Mouse (Mus musculus) kidney, adult 18-20 months (tissue): ENCODE results near the gene Serf1.
"Not testable (repeated sequence)": the region's sequence is repeated elsewhere in the genome, so short reads cannot be mapped to it uniquely, and the experiment has no call there.

Experiments used
- DNase-seq: peaks from one replicate; pipeline ENCODE4 v3.0.0; 2021

Gene Serf1

DNA sequence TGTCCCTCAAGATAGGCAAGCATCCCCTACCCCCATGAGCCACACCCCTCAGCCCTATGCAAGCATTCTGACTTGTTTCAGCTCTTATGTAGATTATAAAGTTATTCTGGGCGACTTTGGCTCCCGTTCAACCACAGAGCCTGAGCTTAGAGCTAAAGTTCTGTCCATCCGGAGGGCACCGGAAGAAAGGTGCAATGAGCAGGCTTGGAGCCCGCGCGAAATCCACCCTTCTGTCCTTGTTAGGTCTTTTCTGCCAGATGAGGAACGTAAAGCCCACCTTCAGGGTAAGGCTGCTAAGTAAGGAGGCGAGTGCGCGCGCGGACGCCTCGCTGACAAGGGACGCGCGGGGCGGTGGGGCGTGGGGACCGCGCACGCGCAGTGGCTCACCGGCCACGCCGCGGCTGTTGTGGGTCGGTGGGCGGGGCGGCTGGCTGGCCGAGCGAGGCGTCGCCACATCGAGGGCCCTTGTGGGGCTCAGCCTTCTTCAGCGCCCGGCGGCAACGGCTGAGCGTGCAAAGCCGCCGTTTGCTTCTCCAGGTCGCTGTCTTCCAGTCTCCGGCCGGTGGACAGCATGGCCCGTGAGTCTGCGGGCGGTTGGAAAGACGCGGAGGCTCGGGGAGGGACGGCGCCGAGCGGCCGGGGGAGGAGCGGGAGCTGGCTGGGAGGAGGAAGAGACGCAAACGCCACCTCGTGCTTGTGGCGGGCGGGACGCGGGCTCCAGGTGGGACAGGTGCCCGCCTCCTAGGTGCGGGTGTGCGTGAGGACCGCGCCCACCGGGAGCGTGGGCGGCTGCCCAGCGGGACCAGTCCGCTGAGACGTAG lies at the start of gene Serf1:
Serf1 (plus strand) TSS at position 361 of the 821 bp plus-strand sequence.
- DNase-seq: peak; percentile 89

DNA sequence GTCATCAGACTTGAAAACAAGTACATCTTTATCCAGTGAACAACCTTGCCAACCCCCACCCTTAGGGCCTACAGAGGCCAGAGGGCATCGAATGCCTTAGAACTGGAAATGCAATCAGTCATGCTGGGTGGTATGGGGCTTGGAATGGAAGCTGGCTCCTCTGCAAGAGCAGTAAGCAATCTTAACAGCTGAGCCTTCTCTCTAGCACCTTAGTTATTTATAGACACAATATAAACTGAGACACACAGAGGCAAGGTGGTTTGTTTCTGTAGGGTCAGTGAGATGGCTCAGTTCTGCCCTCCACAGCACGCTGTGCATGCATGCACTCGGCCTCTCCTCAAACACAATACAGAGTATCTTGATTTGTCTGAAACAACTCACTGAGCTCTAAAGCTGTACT lies 43.9 kb upstream of the Serf1 start:
- DNase-seq: no peak

DNA sequence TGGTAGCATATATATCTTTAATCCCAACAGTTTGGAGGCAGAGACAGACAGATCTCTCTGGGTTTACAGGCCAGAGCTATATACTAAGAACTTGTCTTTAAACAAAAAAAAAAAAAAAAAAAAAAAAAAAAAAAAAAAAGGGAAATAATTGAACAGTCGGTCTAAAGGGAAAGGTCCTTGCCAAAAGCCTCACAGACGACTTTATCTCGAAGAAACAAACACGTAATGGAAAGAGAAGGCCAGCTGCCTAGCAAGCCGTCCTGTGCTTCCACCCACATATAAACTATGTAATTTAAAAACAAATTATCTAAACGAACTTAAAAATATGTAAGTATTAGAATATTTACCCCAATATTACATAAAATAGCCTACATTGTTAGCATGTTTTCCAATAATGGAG lies 40.0 kb upstream of the Serf1 start:
- no peak for DNase-seq

DNA sequence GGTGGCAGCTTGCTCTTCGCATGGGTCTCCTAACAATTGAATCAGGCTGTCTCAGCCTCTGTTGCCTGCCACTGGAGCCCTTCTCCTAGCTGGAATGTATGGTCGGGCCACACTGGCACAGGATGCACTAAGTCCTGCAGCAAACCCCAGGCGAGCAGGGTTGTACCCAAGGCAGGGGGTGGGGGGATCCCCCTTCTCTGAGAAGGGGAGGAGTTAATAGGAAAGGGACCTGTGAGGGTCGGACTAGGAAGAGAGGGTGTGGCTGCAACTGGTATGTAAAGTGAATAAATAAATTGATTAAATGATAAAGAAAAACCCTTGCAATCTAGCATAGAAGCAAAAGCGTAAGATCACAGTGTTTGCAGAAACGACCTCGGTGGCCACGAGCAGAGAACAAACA lies 36.3 kb upstream of the Serf1 start:
- no peak for DNase-seq

DNA sequence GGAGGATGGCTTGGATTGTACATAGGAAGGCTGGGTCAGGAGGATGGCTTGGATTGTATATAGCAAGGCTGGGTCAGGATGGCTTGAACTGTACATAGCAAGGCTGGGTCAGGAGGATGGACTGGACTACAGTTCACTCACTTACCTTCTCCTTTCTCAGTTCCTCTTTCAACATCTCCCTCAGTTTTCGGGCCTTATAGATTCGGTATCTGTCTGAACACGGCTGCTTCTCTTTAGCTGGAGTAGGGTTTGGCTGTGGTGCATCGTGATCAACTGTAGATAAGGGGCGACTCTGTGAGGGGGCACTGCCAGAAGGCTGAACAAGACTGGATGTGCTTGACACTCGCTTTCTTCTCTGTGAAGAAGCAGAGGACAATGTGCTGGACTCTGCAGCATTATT lies 9.0 kb upstream of the Serf1 start:
- no peak for DNase-seq

DNA sequence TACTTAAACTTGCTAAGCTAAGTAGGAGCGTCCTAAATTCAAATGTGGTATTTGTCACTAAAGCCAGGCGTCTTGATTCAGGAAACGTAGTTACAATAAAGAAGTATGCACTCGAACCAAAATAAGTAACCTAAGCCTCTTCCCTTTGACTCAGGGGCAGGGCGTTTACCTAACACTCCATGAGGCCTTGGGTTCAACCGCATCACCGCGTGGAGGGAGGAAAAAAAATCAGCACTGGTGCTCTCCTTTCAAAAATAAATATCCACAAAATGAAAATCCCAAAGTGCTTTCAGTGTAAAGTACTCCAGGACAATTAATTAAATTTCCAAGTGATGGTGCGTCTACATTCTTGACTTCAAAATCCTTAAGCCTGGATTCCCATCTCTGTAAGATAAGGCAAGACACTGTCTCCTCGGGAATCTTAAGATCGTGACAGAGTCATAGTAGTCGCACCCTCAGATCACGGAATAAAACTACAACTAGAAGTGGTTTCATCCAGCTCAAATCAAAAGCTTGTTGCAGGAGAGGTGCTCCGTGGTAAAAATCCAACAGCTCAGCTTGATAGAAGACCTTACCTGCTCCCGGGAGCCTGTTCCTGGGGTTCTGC lies 4.7 kb upstream of the Serf1 start:
- no peak for DNase-seq

DNA sequence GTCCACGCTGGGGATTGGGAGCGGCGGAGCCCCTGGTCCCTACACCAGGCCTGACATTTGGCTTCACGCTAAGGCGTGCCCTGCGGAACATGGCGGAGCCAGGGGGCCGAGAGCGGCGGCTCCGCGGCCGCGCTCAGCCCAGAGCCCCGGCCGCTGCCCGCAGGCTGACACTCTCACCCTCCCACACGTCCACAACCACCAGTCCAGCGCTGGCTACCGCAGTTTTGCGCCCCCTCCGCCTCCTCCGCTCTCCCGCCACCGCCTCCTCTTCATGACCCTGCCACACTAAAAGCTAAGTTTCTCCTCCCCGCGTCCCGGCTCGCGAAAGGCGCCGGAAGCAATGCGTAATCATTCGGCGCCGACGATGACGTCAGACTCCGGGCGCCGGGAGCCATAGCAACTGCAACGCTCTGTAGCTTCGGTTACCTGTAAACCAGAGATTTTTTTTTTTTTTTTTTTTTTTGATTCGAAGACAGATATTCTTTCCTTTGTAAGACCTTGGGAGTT lies 4.0 kb upstream of the Serf1 start, which contains the start of gene Bdp1:
Bdp1 (minus strand) TSS at position 323 of the 507 bp plus-strand sequence.
- peak; percentile 96 for DNase-seq

DNA sequence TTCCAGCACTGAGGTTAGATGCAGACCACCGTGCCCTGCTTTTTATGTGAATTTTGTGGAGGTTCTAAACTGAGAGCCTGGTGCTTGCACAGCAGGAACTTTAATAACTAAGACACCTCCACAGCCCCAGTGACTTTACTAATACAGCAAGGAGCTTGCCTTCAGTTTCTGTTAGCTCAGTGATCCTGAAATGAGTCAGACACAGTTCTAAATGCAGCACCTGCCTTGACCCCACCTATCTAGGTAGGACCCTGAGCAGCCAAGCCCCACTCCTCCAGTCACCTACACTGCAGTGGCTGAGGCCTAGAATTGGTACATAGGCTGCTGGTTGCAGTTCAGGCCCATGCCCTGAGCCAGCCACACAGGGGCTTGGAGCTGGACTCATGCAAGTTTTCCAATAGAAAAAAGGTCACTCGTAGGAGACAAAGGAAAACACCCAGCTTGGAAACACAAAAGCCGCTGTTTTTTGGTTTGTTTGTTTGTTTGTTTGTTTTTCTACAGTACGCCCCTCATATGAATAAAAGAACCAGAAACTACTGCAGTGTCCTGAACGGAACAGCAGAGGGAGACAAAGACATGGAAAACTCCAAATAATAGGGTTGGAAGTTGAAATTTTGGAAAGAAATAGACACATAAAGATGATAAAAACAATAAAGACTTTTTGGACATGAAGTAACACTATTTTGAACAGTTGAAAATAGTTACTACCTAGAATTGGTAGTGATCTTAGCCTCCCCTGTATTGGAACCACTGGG lies 4.6 kb downstream of the Serf1 start:
- DNase-seq: no peak

DNA sequence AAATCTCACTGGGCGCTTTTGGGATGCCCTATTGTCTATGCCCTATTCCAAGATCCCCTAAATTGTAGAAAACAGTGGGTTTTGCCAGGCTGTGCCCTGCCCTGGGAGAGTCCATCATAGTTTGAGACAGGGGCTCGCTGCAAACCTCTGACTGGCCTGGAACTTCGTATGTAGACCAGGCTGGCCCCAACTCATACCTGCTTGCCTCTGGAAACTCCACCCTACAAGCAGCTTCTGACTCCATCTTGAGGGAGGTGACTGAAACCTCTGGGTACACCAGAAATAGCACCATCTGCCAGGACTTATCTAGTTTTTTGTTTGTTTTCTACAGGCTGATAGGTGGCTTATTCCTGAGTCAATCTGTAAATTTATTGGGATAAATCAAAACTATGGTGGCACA lies 16.2 kb downstream of the Serf1 start:
- DNase-seq: no peak

DNA sequence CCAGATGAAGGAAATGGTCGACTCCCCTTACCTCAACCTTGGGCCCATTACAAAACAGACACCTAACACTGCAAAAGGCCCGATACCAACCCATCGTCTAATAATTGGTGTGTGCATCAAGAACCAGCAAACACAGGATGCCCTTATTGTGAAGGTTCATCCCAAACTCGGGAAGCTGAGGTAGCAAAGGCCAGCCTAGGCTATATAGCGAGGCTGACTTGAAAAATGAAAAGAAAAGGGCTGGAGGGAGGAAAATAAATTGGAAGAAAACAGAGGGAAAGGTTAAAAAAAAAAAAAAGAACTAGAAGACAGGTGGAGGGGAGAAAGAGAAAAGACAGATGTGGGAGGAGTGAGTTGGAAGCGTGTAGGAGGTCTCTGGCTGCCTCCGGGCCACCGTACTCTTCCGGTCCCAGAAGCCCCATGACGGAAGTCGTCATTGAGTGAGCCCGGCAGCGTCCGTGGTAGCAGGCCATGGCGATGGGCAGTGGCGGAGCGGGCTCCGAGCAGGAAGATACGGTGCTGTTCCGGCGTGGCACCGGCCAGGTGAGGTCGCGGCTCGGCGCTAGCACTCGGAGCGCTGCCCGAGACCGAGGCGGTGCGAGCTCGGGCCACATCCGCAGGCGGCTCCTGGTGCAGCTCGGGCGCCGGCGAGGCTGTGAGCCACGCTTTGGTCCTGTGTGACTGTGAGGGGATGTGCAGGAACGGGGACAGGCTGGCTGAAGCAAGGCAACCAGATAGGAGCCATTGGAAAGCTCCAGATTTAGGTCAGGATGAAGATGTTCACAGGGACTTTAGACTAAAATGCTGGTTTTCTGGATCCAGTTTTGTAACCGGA lies 16.8 kb downstream of the Serf1 start, which contains the start of gene Smn1:
Smn1 (plus strand) TSS at position 430 of the 835 bp plus-strand sequence.
- DNase-seq: peak; percentile 97

DNA sequence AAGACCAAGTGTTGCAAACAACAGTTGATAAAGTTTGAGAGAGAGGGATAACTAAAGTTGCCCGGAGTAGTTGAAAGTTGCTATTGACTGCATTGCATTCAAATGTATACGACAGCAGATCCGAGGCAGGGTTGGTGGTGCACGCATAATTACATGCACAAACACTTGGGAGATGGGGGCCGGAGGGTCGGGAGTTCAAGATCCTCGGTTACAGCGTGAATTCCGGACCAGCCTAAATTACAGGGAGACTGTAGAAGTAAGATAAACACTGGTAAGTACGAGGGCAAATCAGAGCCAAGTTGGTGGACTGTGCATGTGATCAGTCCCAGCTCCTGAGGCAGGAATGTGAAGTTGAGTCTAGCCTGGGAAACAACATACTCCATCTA lies 17.4 kb downstream of the Serf1 start:
- no peak for DNase-seq

DNA sequence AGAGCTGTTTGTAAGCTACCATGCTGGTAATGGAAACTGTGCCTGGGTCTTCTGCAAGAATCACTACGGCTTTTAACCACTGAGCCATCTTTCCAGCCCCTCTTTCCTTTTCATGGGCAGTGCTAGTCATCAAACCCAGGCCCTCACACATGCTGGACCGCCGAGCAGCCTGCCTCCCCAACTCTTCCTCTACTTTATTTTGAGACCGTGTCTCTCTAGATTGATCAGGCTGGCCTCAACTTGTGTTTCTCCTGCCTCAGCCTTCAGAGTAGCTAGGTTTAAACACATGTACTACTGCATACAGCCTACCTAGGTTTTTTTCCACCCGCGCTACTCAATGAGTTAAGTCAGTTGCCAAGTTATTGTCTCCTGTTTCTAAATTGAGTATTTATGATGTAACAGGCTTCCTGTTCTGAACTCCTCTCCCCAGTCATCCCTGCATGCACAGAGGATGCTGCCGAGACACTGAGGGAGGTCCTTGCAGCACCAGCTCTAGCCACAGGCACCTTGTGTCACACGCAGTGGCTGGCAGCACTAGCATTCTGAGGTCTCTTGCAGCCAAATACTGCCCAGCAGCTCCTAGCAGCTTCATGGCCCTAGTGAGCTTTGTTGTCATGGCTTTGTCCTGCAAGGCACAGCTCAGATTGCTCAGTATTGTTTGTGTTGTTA lies 34.0 kb downstream of the Serf1 start:
- DNase-seq: no peak

DNA sequence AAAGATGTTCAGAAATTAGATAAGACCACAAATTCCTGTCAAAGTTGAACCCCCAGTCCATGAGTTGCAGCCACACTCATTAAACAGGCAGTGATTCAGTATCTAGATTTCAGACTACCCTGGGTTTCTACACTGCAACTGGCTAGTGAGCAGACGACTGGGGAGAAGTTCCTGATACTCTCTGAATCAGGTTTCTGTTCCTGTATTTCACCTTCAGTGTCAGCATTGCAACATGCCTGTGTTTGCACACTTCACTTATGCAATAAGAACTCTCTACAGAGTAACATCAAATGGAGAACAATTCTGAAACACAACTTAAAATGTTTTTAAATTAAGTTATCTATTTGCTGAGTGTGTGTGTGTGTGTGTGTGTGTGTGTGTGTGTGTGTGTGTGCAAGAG lies 44.8 kb downstream of the Serf1 start:
- no peak for DNase-seq

DNA sequence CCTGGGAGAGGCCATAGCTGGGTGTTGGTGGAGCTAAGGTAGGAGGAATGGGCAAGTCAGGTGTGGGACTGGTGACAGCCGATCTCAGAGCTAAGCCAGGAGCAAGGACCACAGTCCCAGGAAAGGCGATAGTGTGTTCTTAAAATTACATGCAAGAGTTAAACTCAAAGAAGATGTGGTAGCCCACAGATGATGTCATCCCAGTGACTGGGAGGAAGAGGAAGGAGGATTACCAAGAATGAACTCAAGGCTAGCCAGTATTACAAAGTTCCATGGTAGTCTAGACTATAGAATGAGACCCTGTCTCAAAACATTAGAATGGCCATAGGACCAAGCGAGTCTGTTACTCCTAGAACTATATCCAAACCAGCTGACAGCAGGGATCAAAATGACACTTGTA lies 48.8 kb downstream of the Serf1 start:
- DNase-seq: no peak

DNA sequence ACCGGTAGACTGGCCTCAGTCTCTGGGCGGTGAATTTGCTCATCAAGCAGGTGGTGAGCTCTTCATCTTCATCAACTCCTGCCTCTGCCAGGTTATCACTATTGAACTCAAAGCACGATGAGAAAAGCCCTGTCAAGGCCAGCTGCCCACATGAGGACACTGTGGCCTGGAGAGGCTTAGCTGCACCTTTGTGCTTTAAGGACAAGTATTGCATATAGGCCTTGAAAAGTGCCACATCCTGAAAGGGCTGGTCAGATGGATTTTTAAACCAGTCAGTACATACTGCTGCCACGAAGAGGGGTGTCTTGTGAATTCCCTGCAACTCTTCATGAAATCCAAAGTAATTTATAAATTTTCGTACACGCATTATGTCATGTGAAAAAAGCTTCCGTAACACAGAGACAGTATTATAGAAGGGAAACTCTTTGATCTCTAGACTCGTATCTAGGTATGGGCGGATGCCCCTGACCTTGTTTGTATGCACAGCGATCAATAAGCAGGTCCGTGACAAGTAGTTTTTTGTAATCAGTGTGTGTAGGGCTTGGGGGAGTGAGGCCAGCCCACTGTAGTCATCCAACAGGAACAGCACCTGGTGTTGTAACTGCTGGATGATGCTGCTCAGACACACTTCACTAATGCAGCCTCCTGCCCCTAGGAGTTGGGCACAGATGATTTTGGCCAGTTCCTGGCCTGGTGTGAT lies 53.5 kb downstream of the Serf1 start:
- DNase-seq: not testable (repeated sequence)

DNA sequence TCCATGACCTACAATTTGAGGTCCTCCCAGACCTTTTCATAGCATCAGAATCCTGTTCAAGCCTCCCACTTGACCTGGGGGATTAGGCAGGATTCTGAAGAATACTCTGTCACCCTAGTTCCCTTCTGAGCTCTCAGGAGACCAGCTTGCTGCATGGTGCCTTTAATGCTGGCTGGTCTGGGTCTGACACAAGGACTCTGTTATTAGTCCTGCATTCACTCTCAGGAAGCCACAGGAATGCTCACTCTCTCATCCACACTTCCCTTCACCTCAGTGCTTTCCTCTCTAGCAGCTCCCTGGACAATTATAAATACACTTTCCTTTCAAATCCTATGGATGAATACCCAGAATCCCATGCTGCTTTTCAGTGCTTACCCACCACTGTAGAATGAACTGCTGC lies 54.7 kb downstream of the Serf1 start:
- not testable (repeated sequence) for DNase-seq
